35 mouse cellular contexts compared by ENCODE assay signal in genomic region chr15:6218087-6218486, GRCm38 (mm10).
"Had no signal": no experiment of that assay in that cellular context is flagged by ENCODE, and none has a peak within 500 bp of the region (broad histone marks: within the 10 kb centered on the region; RNA-seq: fewer than 3 reads in every experiment).

No protein-coding gene starts in this region.

- H3K4me3 ChIP-seq: heart, embryonic 10.5 days; heart, embryonic 12.5 days; heart, embryonic 13.5 days; heart, embryonic 15.5 days; hindbrain, embryonic 10.5 days; hindbrain, embryonic 12.5 days; hindbrain, embryonic 13.5 days; hindbrain, embryonic 15.5 days; intestine, embryonic 15.5 days; kidney, embryonic 15.5 days; layer of hippocampus, adult 2 months had no signal

- DNase-seq: heart, postnatal 10 days; heart, postnatal 14 days; heart, postnatal 36 days; heart, postnatal 4 days; kidney, adult 11 months; kidney, adult 18-20 months; kidney, adult 2 months; kidney, adult 8-10 months; kidney, adult 9 months; kidney, postnatal 10 days; kidney, postnatal 14 days; kidney, postnatal 25 days; kidney, postnatal 36 days; kidney, postnatal 4 days; layer of hippocampus, adult 9-11 months; layer of hippocampus, postnatal 36 days had no signal

- H3K4me1 ChIP-seq: heart, embryonic 10.5 days; heart, embryonic 15.5 days; hindbrain, embryonic 10.5 days; hindbrain, embryonic 12.5 days; hindbrain, embryonic 13.5 days; hindbrain, embryonic 15.5 days; intestine, embryonic 15.5 days; kidney, embryonic 15.5 days had no signal

- H3K27me3 ChIP-seq: heart, embryonic 12.5 days; heart, embryonic 13.5 days; heart, embryonic 15.5 days; hindbrain, embryonic 12.5 days; hindbrain, embryonic 13.5 days; hindbrain, embryonic 15.5 days; intestine, embryonic 15.5 days; kidney, embryonic 15.5 days had no signal

- ATAC-seq: hindbrain, embryonic 16.5 days; hindbrain, postnatal 0 days; inflammation-experienced regulatory T-cells, adult 6 months; intestine, embryonic 15.5 days; intestine, embryonic 16.5 days; intestine, postnatal 0 days had no signal

- H3K4me2 ChIP-seq: heart, embryonic 11.5 days; heart, embryonic 12.5 days; heart, embryonic 13.5 days; heart, embryonic 15.5 days; hindbrain, embryonic 12.5 days; hindbrain, embryonic 13.5 days; hindbrain, embryonic 14.5 days; hindbrain, embryonic 15.5 days; intestine, embryonic 15.5 days; kidney, embryonic 15.5 days had no signal

- H3K9me3 ChIP-seq: heart, embryonic 10.5 days; heart, embryonic 12.5 days; heart, embryonic 13.5 days; heart, embryonic 15.5 days; hindbrain, embryonic 10.5 days; hindbrain, embryonic 12.5 days; hindbrain, embryonic 13.5 days; hindbrain, embryonic 15.5 days; intestine, embryonic 15.5 days; kidney, embryonic 15.5 days had no signal

- H3K9ac ChIP-seq: heart, embryonic 12.5 days; heart, embryonic 13.5 days; heart, embryonic 15.5 days; hindbrain, embryonic 12.5 days; hindbrain, embryonic 13.5 days; hindbrain, embryonic 14.5 days; hindbrain, embryonic 15.5 days; intestine, embryonic 15.5 days; kidney, embryonic 15.5 days had no signal

- H3K36me3 ChIP-seq: heart, embryonic 10.5 days; heart, embryonic 12.5 days; heart, embryonic 13.5 days; heart, embryonic 15.5 days; hindbrain, embryonic 10.5 days; hindbrain, embryonic 12.5 days; hindbrain, embryonic 13.5 days; hindbrain, embryonic 15.5 days; intestine, embryonic 15.5 days; kidney, embryonic 15.5 days had no signal

- H3K27ac ChIP-seq: heart, embryonic 10.5 days; heart, embryonic 13.5 days; heart, embryonic 15.5 days; hindbrain, embryonic 10.5 days; hindbrain, embryonic 12.5 days; hindbrain, embryonic 13.5 days; hindbrain, embryonic 14.5 days; hindbrain, embryonic 15.5 days; hindbrain, postnatal 0 days; intestine, embryonic 15.5 days; kidney, embryonic 15.5 days; kidney, postnatal 0 days; layer of hippocampus, adult 2 months had no signal
